Mouse (Mus musculus) monocyte, adult 59 days (primary cell): ENCODE data around the gene Rpl14. TPM values are rescaled to one million over a fixed set of nuclear protein-coding genes. Genes with fewer than 3 reads are reported as not detected.

Experiments
- total RNA-seq, 2 experiments: library from RNA; stranded (reverse); gene quantifications; one replicate each; pipeline ENCODE4 v1.2.4; 2023

The Rpl14 gene
- 100 to 1,000 TPM; 434 to 559 TPM for total RNA-seq

DNA sequence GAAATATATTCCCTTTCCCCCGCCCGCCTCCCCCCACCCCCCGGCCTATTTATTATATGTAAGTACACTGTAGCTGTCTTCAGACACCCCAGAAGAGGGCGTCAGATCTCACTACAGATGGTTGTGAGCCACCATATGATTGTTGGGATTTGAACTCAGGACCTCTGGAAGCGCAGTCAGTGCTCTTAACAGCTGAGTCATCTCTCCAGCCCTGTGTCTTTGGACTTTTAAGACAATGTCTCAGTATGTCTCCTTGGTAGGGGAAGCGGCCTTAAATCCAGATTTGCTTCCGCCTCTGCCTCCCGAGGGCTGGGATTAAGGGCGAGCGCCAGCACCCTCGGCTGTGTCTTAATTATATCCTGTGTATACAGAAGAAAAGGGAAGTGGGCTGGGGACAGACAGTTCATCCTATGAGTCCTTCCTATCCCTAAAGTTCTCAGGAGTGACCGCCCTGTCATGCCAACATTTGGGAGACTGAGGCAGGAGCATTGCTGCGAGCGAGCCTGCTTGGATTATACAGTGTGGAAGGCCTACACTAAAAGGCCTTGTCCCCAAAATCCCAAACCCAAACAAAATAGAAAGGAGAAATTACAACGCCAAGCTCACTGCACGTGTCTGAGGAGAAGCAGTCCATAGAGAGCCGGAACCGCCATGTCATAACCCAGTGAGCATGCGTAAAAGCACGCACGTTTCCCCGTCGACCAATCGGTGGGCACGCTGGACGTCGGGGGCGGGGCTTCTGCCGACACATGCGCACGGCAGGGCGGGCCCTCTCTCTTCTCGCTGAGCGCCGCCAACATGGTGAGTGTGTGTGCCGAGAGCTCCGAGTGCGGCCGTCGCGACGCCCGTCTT, at the start of gene Rpl14:
TSS of gene Rpl14 (plus strand) at position 704 of the 852 bp plus-strand sequence.

DNA sequence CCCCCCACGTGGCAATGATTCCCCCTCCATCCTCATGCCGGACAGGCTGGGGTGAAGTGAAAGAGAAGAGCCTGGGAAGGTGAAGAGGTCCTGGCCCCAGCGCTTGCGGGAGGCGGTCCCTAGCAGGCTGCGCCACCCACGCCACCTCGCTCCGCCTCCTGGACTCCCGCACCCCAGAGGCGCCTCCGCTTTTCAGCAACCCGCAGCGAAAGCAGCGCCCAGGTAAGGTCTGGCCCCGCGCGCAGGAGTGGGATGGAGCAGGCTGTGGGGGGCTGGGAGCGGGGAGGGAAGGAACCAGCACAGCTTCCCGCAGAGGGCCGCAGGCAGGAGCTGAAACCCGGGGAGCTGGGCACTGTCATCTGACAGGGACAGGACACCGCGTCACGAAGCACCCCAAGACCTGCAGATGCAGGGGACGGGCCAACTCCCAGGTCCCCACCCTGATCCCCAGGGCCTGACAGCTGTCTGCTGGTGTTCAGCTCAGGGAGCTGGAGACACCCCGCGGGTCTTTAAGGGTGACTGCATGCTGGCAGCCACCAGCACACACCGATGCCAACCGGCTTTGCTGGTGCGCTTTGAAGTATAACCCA, 31.5 kb upstream of the Rpl14 start, which contains the start of gene Entpd3:
TSS of gene Entpd3 (plus strand) at position 157 of the 590 bp plus-strand sequence.

Other genes with a start within 250 kb of the Rpl14 start
- 10 to 100 TPM; 45.1 to 46.2 TPM for gene Eif1b, start 79.2 kb upstream of the Rpl14 start, total RNA-seq
- not detected for gene Entpd3, start 31.6 kb upstream of the Rpl14 start, total RNA-seq